Mouse (Mus musculus): Measurements from ENCODE around the gene Wdr19. TPM values are rescaled to one million over a fixed set of nuclear protein-coding genes. Genes with fewer than 3 reads are reported as not detected.
A peak's percentile ranks its signal among the peaks of the same experiment; 100 is the strongest.

Wdr19 gene
- polyA plus RNA-seq, 1 experiment from 2014 or later = 12.8 TPM

DNA sequence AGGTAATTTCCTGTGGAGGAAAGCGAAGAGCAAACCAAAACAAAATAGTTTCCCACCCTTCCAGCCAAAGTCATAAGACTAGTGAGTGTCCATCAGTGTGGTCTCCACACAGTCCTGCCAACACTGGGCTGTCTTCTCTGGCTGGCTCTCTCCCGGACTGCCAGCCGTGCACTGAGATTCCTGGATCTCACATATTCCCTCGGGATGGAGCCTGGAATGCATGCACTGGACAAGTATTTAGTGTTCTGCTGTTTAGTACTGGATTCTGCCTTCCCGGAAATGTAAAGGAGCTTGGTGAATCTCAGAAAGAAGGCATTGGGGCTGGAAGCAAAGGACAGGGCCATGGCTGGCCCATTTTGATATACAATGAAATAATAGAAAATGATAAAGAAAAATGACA, 36.5 kb upstream of the Wdr19 start:
- 40% methylated on average over 5 of the region's 5 CpGs for WGBS
- Histone ChIP-seq H3K9ac (replicated peaks; ENCODE audit: low read length) (no peak overlapping the region), H3K27ac (ENCODE audit: low read length) (peak overlapping the region; percentile 13; the same call in 1 of the 2 replicates), H3K4me2 (replicated peaks; ENCODE audit: low read depth, low read length) (no peak overlapping the region), H3K36me3 (ENCODE audit: insufficient read depth, low read length) (peaks cover 14% of the 10 kb centered on the region), H3K4me3 (ENCODE audit: low read length) (no peak overlapping the region), H3K9me3 (ENCODE audit: low read length) (no peaks in the 10 kb centered on the region), H3K4me1 (ENCODE audit: insufficient read depth, low read length) (peaks cover 17% of the 10 kb centered on the region), H3K27me3 (ENCODE audit: insufficient read depth, low read length) (no peaks in the 10 kb centered on the region)
- ATAC-seq (ENCODE audit: low FRiP score, low TSS enrichment) = 0 out of 2 replicates have a peak, but pooled peaks have one; percentile 43

DNA sequence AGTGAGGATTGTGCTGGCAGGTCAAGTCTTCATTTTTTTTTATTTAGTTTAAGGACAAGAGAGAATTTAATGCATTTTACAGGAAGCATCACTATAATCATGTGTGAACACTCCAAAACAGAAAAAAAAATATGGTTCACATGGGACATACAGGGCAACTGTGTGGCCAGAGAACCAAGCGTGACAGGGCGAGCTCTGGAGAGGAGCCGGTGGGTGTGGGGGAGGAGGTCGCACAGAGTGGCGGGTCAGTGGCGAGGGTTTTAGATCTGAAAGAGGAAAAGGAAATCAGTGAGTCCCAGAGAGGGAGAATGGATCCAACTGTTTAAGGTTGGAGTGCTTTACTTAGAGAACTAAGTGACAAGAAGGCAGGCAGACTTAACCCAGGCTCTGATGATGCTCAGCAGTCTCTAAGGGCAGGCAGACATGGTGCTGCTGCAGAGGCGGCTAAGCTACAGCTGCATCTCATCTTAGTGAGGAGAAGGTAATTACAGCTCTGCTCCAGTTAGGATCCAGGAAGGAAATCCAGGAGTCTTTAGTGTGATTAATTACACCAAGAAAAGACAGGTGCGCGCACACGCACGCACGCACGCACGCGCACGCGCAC, 35.9 kb upstream of the Wdr19 start:
- peak; percentile 61; the same call in 1 of the 2 replicates for ATAC-seq (ENCODE audit: low FRiP score, low TSS enrichment)
- Histone ChIP-seq H3K36me3 (ENCODE audit: insufficient read depth, low read length) (peaks cover 14% of the 10 kb centered on the region), H3K4me1 (ENCODE audit: insufficient read depth, low read length) (peaks cover 13% of the 10 kb centered on the region), H3K27ac (ENCODE audit: low read length) (peak overlapping the region; percentile 13; the same call in 1 of the 2 replicates), H3K4me3 (ENCODE audit: low read length) (no peak overlapping the region), H3K9ac (replicated peaks; ENCODE audit: low read length) (no peak overlapping the region), H3K27me3 (ENCODE audit: insufficient read depth, low read length) (no peaks in the 10 kb centered on the region), H3K4me2 (replicated peaks; ENCODE audit: low read depth, low read length) (no peak overlapping the region), H3K9me3 (ENCODE audit: low read length) (no peaks in the 10 kb centered on the region)
- WGBS = 46% methylated on average over 17 of the region's 17 CpGs

DNA sequence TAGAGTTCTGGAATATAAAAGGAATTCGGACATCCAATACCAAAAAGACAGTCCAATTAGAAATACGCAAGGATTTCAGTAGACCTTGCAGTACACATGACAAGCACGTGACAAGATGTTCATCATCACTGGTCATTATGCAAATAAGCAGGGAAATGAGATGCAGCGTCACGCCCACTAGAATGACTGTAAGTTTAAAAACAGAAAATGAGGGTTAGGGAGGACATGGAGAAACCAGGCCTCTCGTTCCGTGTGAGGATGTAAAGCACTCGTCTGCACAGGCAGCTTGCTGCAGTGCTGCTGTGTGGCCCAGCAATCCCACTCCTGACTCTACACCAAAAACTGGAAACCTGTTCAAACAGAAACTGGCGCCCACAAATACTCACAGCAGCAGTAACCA, 29.3 kb upstream of the Wdr19 start:
- no peak overlapping the region for H3K27ac ChIP-seq (ENCODE audit: low read length)
- H3K4me3 ChIP-seq (ENCODE audit: low read length) = no peak overlapping the region
- H3K36me3 ChIP-seq (ENCODE audit: insufficient read depth, low read length) = peaks cover 5% of the 10 kb centered on the region; the same call in 1 of the 2 replicates
- no peak overlapping the region for H3K4me2 ChIP-seq (replicated peaks; ENCODE audit: low read depth, low read length)
- H3K9ac ChIP-seq (replicated peaks; ENCODE audit: low read length) = no peak overlapping the region
- 84% methylated on average over 9 of the region's 9 CpGs for WGBS
- H3K4me1 ChIP-seq (ENCODE audit: insufficient read depth, low read length) = no peaks in the 10 kb centered on the region; the same call in 1 of the 2 replicates
- no peaks in the 10 kb centered on the region for H3K9me3 ChIP-seq (ENCODE audit: low read length)
- no peaks in the 10 kb centered on the region for H3K27me3 ChIP-seq (ENCODE audit: insufficient read depth, low read length)
- no peak for ATAC-seq (ENCODE audit: low FRiP score, low TSS enrichment)

DNA sequence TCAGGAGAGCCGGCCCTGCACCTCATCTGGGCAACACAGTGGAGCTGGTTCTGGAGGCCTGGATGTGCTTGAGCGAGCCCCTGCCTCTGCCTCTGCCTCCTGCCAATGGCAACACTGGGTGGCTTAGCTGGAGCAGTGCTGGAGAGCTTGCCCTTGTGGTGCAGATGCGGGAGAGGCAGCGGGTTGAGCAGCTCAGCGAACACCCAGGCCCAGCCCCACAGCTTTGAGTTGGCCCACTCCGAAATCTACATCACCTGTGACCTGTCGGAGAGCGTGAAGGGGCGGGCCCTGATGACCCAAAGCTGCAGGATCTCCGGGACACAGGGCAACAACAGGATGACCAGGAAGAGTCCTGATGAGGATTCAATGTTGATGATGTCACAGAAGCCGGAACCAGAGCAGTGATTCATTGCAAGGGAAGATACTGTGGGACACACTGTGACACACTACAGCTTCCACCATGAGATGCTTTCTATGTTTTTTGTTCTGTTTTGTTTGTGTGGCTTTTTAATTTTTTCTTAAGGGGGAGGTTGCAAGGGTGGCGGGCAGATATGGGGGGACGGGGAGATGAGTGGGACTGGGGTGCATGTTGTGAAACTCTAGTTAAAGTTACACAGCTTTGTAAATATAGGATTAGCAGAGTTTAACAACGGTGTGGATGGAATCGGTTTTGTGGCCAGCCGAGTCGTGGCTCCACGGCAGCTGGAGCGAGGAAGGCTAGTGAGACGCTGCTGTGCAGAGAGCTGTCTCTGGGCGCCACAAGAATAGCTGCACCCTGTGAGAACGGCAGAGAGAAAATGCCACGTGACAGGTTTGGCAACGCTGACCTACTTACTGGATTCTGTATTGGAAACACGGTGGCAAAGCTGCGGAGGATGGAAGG, 24.2 kb upstream of the Wdr19 start:
- Histone ChIP-seq H3K4me1 (ENCODE audit: insufficient read depth, low read length) (peaks cover 8% of the 10 kb centered on the region), H3K9ac (replicated peaks; ENCODE audit: low read length) (no peak overlapping the region), H3K36me3 (ENCODE audit: insufficient read depth, low read length) (no peaks in the 10 kb centered on the region), H3K4me2 (replicated peaks; ENCODE audit: low read depth, low read length) (no peak overlapping the region), H3K27ac (ENCODE audit: low read length) (no peak overlapping the region), H3K4me3 (ENCODE audit: low read length) (no peak overlapping the region), H3K9me3 (ENCODE audit: low read length) (no peaks in the 10 kb centered on the region), H3K27me3 (ENCODE audit: insufficient read depth, low read length) (no peaks in the 10 kb centered on the region)
- peak; percentile 72 for ATAC-seq (ENCODE audit: low FRiP score, low TSS enrichment)
- WGBS = 73% methylated on average over 26 of the region's 26 CpGs

DNA sequence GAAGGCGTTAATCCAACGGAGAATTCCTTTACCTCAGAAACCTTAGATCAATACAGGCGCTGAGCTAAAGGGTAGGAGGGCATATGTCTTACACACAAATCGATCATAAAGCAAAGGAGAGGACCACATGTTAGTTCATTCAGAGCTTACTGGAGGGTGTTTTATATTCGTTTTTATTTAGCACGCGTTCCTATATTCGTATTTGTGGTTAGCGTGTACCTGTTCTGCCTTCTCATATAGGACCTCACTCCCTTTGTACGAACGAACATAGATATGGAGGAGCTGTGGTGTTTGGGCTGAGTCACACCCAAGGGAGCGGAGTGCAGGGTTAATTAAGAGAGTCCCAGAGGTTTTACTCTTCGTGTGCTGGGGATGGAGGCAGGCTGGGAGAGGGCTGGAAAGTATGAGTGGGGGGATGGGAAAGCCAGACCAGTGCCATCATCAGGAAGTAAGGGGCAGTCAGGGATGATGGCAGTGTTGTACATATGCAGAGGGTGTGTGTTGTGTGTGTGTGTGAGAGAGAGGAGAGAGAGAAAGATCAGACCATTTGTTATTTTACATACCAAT, 23.5 kb upstream of the Wdr19 start:
- peaks cover 8% of the 10 kb centered on the region for H3K4me1 ChIP-seq (ENCODE audit: insufficient read depth, low read length)
- H3K27me3 ChIP-seq (ENCODE audit: insufficient read depth, low read length) = no peaks in the 10 kb centered on the region
- H3K9ac ChIP-seq (replicated peaks; ENCODE audit: low read length) = no peak overlapping the region
- 76% methylated on average over 13 of the region's 13 CpGs for WGBS
- H3K4me3 ChIP-seq (ENCODE audit: low read length) = no peak overlapping the region
- ATAC-seq (ENCODE audit: low FRiP score, low TSS enrichment) = no peak
- no peaks in the 10 kb centered on the region for H3K9me3 ChIP-seq (ENCODE audit: low read length)
- no peak overlapping the region for H3K4me2 ChIP-seq (replicated peaks; ENCODE audit: low read depth, low read length)
- no peak overlapping the region for H3K27ac ChIP-seq (ENCODE audit: low read length)
- H3K36me3 ChIP-seq (ENCODE audit: insufficient read depth, low read length) = no peaks in the 10 kb centered on the region

DNA sequence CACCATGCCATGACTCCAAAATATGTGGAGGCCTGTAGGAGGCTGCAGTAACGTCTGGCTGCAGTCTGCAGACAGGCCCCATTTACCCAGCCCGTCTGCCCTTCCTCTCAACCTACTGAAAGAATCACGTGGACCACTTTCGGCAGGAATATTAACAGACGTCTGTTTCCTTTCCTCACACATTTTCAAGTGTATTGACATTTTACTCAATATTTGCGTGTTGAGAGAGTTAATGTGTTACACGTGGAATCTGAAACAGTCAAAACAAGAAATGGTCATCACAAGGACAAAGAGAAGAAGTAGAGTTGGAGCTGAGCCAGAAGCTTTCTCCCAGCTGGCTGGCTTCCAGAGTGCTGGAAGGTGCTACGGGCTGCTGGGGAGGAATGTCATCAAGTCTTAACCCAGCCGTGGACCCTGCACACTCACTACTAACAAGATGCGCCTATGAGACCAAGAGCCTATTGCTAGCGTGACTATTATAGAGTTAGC, 22.4 kb upstream of the Wdr19 start:
- Histone ChIP-seq H3K36me3 (ENCODE audit: insufficient read depth, low read length) (no peaks in the 10 kb centered on the region), H3K9me3 (ENCODE audit: low read length) (no peaks in the 10 kb centered on the region), H3K27me3 (ENCODE audit: insufficient read depth, low read length) (no peaks in the 10 kb centered on the region), H3K4me1 (ENCODE audit: insufficient read depth, low read length) (peaks cover 8% of the 10 kb centered on the region), H3K4me3 (ENCODE audit: low read length) (no peak overlapping the region), H3K9ac (replicated peaks; ENCODE audit: low read length) (no peak overlapping the region), H3K27ac (ENCODE audit: low read length) (no peak overlapping the region), H3K4me2 (replicated peaks; ENCODE audit: low read depth, low read length) (0 out of 2 replicates have a peak overlapping the region, but pooled peaks have one; percentile 9)
- 39% methylated on average over 11 of the region's 11 CpGs for WGBS
- 0 out of 2 replicates have a peak, but pooled peaks have one; percentile 73 for ATAC-seq (ENCODE audit: low FRiP score, low TSS enrichment)

DNA sequence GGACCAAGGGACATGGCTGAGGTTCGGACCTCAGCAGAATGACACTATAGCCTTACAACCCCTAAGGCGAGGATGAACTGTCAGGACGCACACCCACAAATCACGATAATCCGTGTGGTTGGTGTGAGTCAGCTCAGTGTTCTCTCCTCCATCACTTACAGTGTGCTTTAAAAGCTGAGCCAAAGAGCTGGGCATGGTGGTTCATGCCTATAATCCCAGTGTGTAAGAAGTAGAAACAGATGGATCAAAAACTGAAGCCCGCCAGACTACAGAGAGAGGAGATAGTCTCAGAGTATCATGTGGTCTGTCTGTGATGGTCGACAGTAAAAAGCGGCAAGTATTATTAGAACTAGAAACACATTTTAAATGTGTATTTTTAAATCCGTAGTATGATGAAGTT, 21.0 kb upstream of the Wdr19 start:
- H3K27me3 ChIP-seq (ENCODE audit: insufficient read depth, low read length) = no peaks in the 10 kb centered on the region
- no peak overlapping the region for H3K9ac ChIP-seq (replicated peaks; ENCODE audit: low read length)
- H3K4me2 ChIP-seq (replicated peaks; ENCODE audit: low read depth, low read length) = no peak overlapping the region
- 94% methylated on average over 9 of the region's 9 CpGs for WGBS
- no peak overlapping the region for H3K27ac ChIP-seq (ENCODE audit: low read length)
- H3K36me3 ChIP-seq (ENCODE audit: insufficient read depth, low read length) = no peaks in the 10 kb centered on the region
- no peak overlapping the region for H3K4me3 ChIP-seq (ENCODE audit: low read length)
- no peak for ATAC-seq (ENCODE audit: low FRiP score, low TSS enrichment)
- H3K4me1 ChIP-seq (ENCODE audit: insufficient read depth, low read length) = peaks cover 8% of the 10 kb centered on the region
- H3K9me3 ChIP-seq (ENCODE audit: low read length) = no peaks in the 10 kb centered on the region; the same call in 1 of the 2 replicates

DNA sequence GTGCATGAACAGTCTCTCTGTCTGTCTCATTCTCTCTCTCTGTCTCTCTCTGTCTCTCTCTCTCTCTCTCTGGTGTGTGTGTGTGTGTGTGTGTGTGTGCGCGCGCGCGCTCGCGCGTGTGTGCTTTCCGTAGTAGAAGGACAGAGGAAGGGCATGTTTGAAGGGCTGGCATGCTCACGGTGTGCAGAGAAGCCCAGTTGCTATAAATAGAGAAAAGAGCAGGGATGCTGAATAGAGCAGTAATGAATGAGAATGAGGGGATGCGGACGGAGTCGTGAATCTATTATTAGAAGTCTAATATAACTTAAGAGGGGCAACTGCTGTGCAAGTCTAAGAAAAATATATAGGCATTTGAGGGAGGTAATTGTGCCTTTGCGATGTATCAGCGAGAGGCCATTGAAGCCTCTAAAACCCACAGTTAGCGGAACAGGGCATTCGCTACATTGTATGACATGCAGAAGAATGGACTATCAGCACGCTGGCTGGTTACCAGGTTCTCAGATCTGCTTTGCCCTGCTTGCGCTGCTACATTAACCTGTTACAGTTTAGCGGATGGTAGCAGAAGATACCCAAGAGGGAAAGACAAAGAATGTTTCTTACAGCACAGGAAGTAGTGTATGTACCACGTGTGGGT, 18.2 kb upstream of the Wdr19 start:
- Histone ChIP-seq H3K27me3 (ENCODE audit: insufficient read depth, low read length) (no peaks in the 10 kb centered on the region), H3K4me1 (ENCODE audit: insufficient read depth, low read length) (peaks cover 8% of the 10 kb centered on the region), H3K27ac (ENCODE audit: low read length) (no peak overlapping the region), H3K4me2 (replicated peaks; ENCODE audit: low read depth, low read length) (no peak overlapping the region), H3K9me3 (ENCODE audit: low read length) (no peaks in the 10 kb centered on the region; the same call in 1 of the 2 replicates), H3K9ac (replicated peaks; ENCODE audit: low read length) (no peak overlapping the region), H3K36me3 (ENCODE audit: insufficient read depth, low read length) (no peaks in the 10 kb centered on the region), H3K4me3 (ENCODE audit: low read length) (no peak overlapping the region)
- no peak for ATAC-seq (ENCODE audit: low FRiP score, low TSS enrichment)
- WGBS = 80% methylated on average over 21 of the region's 21 CpGs

DNA sequence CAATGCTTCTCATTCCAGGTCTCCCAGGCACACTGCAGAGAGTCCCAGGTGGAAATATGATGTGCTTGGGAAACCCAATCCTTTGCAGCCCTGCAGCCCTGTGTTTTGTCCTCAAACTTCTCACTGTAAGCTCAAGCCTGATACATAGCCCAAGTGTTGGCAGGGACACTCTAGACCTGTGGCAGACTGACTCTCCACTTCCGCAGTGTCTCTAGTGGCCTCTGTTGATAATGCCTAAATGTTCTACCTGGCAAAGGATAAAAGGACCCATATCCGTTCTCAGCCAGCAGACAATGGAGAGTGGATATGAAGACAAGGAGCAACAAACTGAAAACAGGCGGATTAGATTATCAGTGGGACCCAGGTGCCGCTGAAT, 17.7 kb upstream of the Wdr19 start:
- H3K9ac ChIP-seq (replicated peaks; ENCODE audit: low read length) = no peak overlapping the region
- no peak overlapping the region for H3K4me2 ChIP-seq (replicated peaks; ENCODE audit: low read depth, low read length)
- H3K4me1 ChIP-seq (ENCODE audit: insufficient read depth, low read length) = peaks cover 8% of the 10 kb centered on the region
- 88% methylated on average over 4 of the region's 4 CpGs for WGBS
- no peaks in the 10 kb centered on the region; the same call in 1 of the 2 replicates for H3K9me3 ChIP-seq (ENCODE audit: low read length)
- H3K27me3 ChIP-seq (ENCODE audit: insufficient read depth, low read length) = no peaks in the 10 kb centered on the region
- no peak overlapping the region for H3K4me3 ChIP-seq (ENCODE audit: low read length)
- H3K36me3 ChIP-seq (ENCODE audit: insufficient read depth, low read length) = no peaks in the 10 kb centered on the region
- H3K27ac ChIP-seq (ENCODE audit: low read length) = no peak overlapping the region
- ATAC-seq (ENCODE audit: low FRiP score, low TSS enrichment) = no peak

Measured in kidney, embryonic 16.5 days (tissue).